Mouse (Mus musculus) T-helper 2 cell (primary cell): ENCODE results near the gene Wdr95.

Experiments used
- in situ Hi-C: fragments of 300-600 bp; cut with MboI, MseI; formaldehyde crosslinking; loops from one replicate; pipeline ENCODE4 v1.15.1; 2025; ENCODE audit warnings: high pct_unique_total_duplicates

The Wdr95 gene

DNA sequence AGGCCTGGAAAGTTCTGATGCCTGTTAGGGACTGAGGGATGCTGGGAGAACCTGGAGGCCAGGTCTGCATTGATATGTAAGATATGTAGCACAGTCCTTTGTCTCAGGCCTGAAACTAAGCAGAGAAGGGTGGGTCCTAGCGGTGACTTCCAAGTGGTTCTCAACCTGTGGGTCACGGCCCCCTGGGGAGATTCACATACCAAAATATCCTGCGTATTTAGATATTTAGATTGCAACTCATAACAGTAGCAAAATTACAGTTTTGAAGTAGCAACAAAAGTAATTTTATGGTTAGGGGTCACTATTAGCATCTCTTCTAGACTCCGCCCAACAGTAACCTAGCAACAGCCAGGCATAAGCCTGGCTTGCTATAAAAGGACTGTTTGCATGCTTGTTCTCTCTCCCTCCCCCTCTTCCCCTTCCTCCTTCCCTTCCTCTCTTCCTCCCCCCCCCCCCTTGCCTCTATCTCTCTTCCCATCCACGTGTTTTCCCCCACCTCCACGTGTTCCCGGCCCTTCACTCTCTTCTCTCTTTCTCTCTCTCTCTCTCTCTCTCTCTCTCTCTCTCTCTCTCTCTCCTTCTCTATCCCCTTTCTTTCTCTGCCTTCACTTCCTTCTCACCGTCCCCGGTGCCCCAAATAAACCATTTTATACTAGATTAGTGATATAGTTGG, 130.4 kb downstream of the Wdr95 start:
- in situ Hi-C loops: loop anchor here (25.0 kb wide), 1 partner anchor 1628 kb away; no protein-coding TSS in a partner anchor

DNA sequence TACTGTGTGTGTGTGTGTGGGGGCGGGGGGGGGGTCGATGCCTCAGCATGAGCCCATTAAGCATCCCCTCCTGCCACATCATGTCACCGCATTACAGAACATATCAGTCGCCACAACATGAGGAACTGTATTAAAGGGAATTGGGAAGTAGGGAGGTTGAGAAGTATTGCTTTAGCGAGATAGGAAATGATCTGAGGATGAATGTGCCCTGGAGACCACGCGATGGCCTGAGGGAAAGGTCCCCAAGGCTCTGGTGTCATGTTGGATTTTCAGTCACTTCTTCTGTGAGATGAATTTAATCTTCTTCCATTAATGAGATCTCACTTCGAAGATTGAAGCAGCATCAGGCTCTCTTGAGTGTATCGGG, 130.9 kb downstream of the Wdr95 start:
- in situ Hi-C loops: loop anchor here (25.0 kb wide), 1 partner anchor 1628 kb away; no protein-coding TSS in a partner anchor

DNA sequence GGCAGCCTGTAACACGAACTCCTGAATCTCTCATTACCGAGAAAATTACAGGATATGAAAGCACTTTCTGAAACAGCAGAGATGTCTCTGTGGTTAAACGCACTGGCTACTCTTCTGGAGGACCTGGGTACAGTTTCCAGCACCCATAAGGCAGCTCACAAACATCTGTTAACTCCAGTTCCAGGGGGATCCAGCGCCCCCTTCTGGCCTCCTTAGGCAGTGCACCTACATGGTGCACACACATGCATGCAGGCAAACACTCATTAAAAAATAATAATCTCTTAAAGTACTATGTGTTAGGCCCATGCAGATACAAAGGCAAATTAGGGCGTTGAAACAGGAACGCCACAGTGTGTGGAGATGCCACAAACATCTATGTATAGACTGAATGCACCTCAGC, 132.9 kb downstream of the Wdr95 start:
- in situ Hi-C loops: loop anchor here (25.0 kb wide), 1 partner anchor 1626 kb away; no protein-coding TSS in a partner anchor
